Mouse (Mus musculus) heart, adult 2 months (tissue): ENCODE measurements at regions not wholly inside any gene's neighbourhood (a gene's known extent, or its start where the extent isn't known, plus 50 kb on each side); places are given as distances from the start of the nearest gene placed in this dataset.

Experiments
- CTCF ChIP-seq: fragments of 200-600 bp; IDR thresholded peaks from 2 replicates; pipeline ENCODE4 v1.8.1; 2022; ENCODE audit warnings: antibody characterized with exemption, mild to moderate bottlenecking, moderate library complexity
- POLR2A ChIP-seq: fragments of 200-500 bp; IDR thresholded peaks from 2 replicates; pipeline ENCODE4 v1.6.1; 2011; ENCODE audit warnings: mild to moderate bottlenecking, low read depth, low read length, control low read depth; ENCODE audit not compliant: insufficient read depth

GRCm38 (mm10) chr15:96766238-96766637 lies 66.7 kb upstream of the Slc38a2 start:
- no peak for TF ChIP-seq POLR2A
- TF ChIP-seq CTCF = no peak
